Mouse (Mus musculus) midbrain, embryonic 10.5 days (tissue): ENCODE data around the gene Jakmip3. TPM values are rescaled to one million over a fixed set of nuclear protein-coding genes. Genes with fewer than 3 reads are reported as not detected.

Source experiments
- DNase-seq: peaks from one replicate; pipeline ENCODE4 v3.0.0-alpha.2; 2017; ENCODE audit warnings: low spot score
- H3K27ac ChIP-seq: fragments of 300-500 bp; sonication (generic); replicated peaks from 2 replicates; pipeline ENCODE4 v1.5.1; 2016; ENCODE audit warnings: mild to moderate bottlenecking
- H3K27me3 ChIP-seq: fragments of 300-500 bp; sonication (generic); 2 replicates; pipeline ENCODE4 v1.6.1; 2016; ENCODE audit warnings: low read depth, mild to moderate bottlenecking; ENCODE audit not compliant: poor library complexity, severe bottlenecking
- H3K36me3 ChIP-seq: fragments of 300-500 bp; sonication (generic); 2 replicates; pipeline ENCODE4 v1.6.1; 2016; ENCODE audit warnings: mild to moderate bottlenecking, moderate library complexity
- H3K4me1 ChIP-seq: fragments of 300-500 bp; sonication (generic); 2 replicates; pipeline ENCODE4 v1.6.1; 2016
- H3K4me3 ChIP-seq: fragments of 300-500 bp; sonication (generic); 2 replicates; pipeline ENCODE4 v1.5.1; 2016; ENCODE audit warnings: mild to moderate bottlenecking, moderate library complexity
- H3K9me3 ChIP-seq: fragments of 300-500 bp; sonication (generic); replicated peaks from 2 replicates; pipeline ENCODE4 v1.6.1; 2016; ENCODE audit warnings: mild to moderate bottlenecking
- WGBS: fragments of 180-500 bp; shearing (Covaris S2); methylation state at CpG from one replicate; pipeline ENCODE4 v1.1.7; 2016; 5-methylcytosine and 5-hydroxymethylcytosine counted together
- polyA plus RNA-seq: library from polyadenylated mRNA; unstranded; fragments of >200 nt; fragmentation: Nextera tagmentation; extraction: Ambion mirVana; gene quantifications from 2 replicates; pipeline ENCODE4 v1.2.1, GENCODE M21; 2016

Jakmip3 gene
- polyA plus RNA-seq, 1 experiment from 2014 or later = 0.58 TPM

DNA sequence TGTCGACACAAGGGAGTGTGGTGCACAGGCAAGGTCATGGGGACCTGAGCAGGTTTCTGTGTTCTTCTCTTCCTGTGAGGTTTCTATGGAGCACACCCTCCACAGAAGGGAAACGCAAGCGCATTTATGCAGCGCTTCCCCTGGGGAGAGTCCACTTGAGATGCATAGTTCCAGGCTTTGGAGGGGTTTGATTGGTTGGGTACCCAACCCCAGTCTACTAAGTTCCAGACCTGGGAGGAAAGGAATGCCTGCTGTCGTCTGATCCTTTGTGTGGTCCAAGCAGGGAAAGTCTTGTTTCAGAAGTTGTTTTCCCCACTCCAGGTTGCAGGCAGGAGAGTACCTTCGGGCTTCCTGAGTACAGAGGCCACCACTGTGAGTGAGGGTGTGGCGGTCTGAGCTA, 138.6 kb downstream of the Jakmip3 start:
- H3K4me1 ChIP-seq = peaks cover 64% of the 10 kb centered on the region
- DNase-seq = no peak
- peaks cover 14% of the 10 kb centered on the region for H3K27me3 ChIP-seq
- no peak overlapping the region for H3K4me3 ChIP-seq
- WGBS = 83% methylated on average over 7 of the region's 7 CpGs
- H3K27ac ChIP-seq = peak overlapping the region; percentile 77; the same call in 1 of the 2 replicates
- no peaks in the 10 kb centered on the region for H3K36me3 ChIP-seq
- H3K9me3 ChIP-seq = no peaks in the 10 kb centered on the region

DNA sequence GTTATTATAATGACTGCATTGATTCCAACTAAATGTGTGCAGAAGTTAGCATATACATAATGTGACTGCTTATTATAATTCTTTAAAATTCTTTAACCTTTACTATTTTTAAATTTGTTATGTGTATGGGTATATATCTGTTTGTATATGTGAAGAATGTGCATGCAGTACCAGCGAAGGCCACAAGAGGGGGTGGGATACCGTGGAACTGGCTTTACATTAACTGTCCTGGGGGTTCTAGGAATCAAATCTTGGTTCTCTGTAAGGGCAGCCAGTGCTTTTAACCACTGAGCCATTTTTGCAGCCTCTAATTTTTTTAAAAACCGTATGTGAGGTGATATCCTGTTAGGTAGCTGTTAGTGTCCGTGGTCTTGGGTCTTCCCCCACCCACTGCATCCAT, 140.2 kb downstream of the Jakmip3 start:
- no peaks in the 10 kb centered on the region for H3K9me3 ChIP-seq
- no peak overlapping the region for H3K4me3 ChIP-seq
- H3K27me3 ChIP-seq = peaks cover 28% of the 10 kb centered on the region
- no peak for DNase-seq
- peaks cover 52% of the 10 kb centered on the region for H3K4me1 ChIP-seq
- H3K27ac ChIP-seq = no peak overlapping the region
- 72% methylated on average over 4 of the region's 4 CpGs for WGBS
- H3K36me3 ChIP-seq = no peaks in the 10 kb centered on the region

DNA sequence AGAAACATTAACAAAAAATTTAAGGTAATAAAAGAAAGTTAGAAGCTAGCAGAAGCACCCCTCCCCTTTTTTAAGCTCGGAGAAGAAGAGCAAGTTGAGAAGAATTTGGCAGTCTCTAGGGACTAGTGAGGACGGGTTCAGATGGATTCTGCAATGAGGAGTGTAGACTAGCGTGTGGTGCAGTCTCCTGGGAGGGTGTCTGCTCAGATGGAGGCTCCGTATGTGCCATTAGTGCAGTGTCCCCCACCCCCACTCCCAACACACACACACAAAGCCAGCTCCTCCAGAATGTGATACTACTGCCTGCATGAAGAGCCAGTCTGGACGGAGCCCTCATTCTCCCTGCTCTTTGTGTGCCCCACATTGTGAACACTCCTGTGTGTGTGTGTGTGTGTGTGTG, 140.6 kb downstream of the Jakmip3 start:
- H3K4me1 ChIP-seq = peaks cover 50% of the 10 kb centered on the region
- WGBS = 79% methylated on average over 5 of the region's 5 CpGs
- no peaks in the 10 kb centered on the region for H3K9me3 ChIP-seq
- H3K27me3 ChIP-seq = peaks cover 27% of the 10 kb centered on the region
- no peak for DNase-seq
- no peaks in the 10 kb centered on the region for H3K36me3 ChIP-seq
- H3K4me3 ChIP-seq = no peak overlapping the region
- H3K27ac ChIP-seq = no peak overlapping the region

DNA sequence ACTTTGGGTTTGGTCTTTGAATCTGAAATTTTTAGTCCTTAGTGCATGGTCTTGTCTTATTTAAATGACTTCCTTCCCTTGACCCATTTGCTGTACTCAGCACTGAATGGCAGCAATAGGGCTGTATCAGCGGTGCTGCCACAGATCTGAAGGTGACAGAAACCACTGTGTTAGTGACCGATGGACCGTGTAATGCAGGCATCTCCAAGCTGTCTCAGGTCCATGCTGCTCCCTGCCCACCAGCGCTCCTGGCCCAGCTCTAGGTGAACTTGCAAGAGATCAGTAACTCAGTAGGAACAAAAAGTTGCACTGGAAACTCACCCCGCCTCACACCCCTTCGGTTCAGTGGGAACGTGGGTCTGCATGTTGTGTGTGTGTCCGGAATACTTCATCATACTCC, 141.8 kb downstream of the Jakmip3 start:
- H3K36me3 ChIP-seq = no peaks in the 10 kb centered on the region
- no peak overlapping the region for H3K27ac ChIP-seq
- WGBS = 73% methylated on average over 8 of the region's 8 CpGs
- DNase-seq = no peak
- H3K4me1 ChIP-seq = peaks cover 50% of the 10 kb centered on the region
- no peaks in the 10 kb centered on the region for H3K9me3 ChIP-seq
- H3K4me3 ChIP-seq = no peak overlapping the region
- peaks cover 33% of the 10 kb centered on the region for H3K27me3 ChIP-seq

DNA sequence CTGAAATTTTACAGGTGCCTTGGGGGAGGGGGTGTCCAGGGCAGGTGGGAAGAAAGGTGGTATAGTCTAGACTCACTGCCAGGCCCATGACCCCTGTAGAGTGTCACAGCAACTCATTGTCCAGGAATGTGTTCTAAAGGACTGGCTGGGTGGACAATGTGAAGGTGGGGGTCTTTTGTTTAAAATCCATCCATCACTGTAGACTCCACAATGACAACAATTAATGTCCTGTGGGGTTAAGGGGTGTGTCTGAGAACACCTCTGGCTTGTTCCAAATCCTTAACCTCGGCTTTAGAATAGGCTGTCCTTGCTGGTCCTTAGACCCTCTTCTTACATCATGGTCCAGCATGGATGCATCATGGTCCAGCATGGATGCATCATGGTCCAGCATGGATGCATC, 143.8 kb downstream of the Jakmip3 start:
- peaks cover 42% of the 10 kb centered on the region for H3K27me3 ChIP-seq
- no peak overlapping the region for H3K27ac ChIP-seq
- H3K9me3 ChIP-seq = no peaks in the 10 kb centered on the region
- DNase-seq = no peak
- peaks cover 49% of the 10 kb centered on the region for H3K4me1 ChIP-seq
- H3K36me3 ChIP-seq = peaks cover 16% of the 10 kb centered on the region
- WGBS = 78% methylated on average over 1 of the region's 1 CpGs
- H3K4me3 ChIP-seq = no peak overlapping the region

DNA sequence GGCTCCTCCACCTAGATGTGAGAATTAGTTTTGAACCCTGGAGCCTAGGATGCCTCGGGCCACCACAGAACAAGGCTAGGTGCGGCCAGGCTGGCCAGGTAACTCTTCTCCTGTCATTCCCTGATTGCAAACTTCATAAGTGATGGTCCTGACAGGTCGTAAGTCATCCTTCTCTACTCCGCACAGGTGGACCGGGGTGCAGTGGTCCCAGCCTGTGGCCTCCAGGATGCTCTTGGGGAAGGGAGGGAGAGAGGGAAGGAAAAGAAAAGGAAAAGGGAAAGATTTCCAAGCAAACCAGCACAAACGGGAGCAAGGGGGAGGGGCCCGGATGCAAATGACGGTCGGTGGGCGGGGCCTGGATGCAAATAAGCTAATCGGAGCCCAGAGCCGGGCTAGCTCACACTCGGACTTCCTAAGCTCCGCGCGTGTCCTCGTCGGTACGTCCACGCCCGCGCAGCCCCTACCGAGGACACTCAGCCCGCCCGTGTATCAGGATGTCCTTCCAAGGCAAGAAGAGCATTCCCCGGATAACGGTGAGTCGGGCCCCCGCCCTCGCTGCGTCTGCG, 145.2 kb downstream of the Jakmip3 start, which contains the start of gene Dpysl4:
Dpysl4 (plus strand) TSS at position 373 of the 566 bp plus-strand sequence.
- no peaks in the 10 kb centered on the region for H3K9me3 ChIP-seq
- peak within 1 kb of the TSS; percentile 94 for H3K4me3 ChIP-seq
- peaks cover 42% of the 10 kb centered on the region for H3K27me3 ChIP-seq
- peaks cover 30% of the 10 kb centered on the region for H3K36me3 ChIP-seq
- WGBS = 6% methylated on average over 32 of the region's 32 CpGs
- H3K27ac ChIP-seq = peak within 1 kb of the TSS; percentile 96
- H3K4me1 ChIP-seq = peaks cover 48% of the 10 kb centered on the region
- DNase-seq = peak; percentile 88

DNA sequence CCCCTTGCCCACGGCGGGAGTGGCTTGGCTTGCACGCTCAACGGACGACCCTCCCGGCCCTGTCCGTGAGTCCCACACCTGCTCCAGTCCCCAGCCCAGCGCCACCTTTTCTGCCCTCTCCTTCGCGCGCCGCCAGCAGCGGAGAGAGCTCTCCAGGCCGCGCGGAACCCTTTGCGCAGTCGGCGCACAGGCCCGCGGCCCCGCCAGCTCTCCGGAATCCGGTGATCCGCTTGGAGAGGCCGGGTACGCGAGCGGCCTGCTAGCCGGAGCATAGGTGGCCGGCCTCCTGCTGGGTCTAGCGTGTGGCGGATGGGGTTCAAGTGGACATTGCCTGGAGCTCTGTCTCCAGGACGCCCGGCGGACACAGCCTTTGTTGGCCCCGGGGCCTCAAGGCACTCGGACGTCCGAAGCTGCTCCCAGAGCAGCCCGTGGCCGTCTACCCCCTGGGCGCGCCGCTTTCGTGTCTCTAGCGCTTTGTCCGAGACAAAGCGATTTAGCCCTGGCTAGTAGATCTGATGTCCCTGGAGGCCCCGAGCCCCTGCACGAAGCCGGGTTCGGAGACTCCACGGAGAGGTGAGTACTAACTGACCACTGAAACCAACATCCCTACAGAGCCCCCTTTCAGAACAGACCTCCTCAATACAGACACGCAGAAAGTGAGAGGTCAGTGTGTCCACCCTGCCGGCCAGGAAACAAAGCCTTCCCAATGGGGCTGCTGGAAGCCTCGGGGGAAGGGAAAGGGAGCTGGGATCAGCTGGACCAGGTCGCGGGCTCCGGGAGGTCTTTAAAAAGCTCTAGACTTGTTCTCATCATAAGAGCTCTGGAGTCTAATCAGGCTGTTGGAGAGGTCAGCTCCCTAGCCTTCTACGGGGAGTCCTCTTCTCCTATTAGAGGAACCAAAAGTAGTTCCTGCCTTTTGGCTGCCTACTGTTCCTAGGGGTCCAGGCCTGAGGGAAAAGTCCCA, 145.9 kb downstream of the Jakmip3 start:
- WGBS = 2% methylated on average over 61 of the region's 61 CpGs
- peak; percentile 73 for DNase-seq
- Histone ChIP-seq H3K4me1 (peaks cover 48% of the 10 kb centered on the region), H3K27me3 (peaks cover 42% of the 10 kb centered on the region), H3K27ac (peak overlapping the region; percentile 96), H3K4me3 (peak overlapping the region; percentile 94), H3K36me3 (peaks cover 38% of the 10 kb centered on the region), H3K9me3 (no peaks in the 10 kb centered on the region)

DNA sequence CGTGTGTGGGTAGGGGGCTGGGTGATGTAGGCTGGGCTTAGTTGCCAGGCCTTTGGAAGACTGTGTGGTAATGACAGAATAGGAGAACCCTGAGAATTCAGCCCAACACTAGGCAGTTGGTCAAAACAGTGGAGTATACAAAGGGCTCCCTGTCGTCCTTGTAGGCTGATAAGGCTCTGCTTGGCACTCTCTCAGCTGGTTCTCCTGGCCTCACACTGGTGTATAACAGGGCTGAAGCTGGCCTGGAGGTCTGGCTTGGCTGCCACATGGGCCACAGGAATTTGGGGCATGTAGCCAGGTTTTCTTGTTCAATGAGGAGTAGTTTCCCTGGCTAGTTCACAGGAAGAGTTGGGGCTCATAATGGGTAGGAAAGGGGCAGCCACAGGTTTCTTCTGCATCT, 147.3 kb downstream of the Jakmip3 start:
- Histone ChIP-seq H3K9me3 (no peaks in the 10 kb centered on the region), H3K27ac (peak overlapping the region; percentile 96; the same call in 1 of the 2 replicates), H3K27me3 (peaks cover 42% of the 10 kb centered on the region), H3K36me3 (peaks cover 51% of the 10 kb centered on the region), H3K4me1 (peaks cover 41% of the 10 kb centered on the region), H3K4me3 (peak overlapping the region; percentile 94)
- DNase-seq = no peak
- 79% methylated on average over 2 of the region's 2 CpGs for WGBS

DNA sequence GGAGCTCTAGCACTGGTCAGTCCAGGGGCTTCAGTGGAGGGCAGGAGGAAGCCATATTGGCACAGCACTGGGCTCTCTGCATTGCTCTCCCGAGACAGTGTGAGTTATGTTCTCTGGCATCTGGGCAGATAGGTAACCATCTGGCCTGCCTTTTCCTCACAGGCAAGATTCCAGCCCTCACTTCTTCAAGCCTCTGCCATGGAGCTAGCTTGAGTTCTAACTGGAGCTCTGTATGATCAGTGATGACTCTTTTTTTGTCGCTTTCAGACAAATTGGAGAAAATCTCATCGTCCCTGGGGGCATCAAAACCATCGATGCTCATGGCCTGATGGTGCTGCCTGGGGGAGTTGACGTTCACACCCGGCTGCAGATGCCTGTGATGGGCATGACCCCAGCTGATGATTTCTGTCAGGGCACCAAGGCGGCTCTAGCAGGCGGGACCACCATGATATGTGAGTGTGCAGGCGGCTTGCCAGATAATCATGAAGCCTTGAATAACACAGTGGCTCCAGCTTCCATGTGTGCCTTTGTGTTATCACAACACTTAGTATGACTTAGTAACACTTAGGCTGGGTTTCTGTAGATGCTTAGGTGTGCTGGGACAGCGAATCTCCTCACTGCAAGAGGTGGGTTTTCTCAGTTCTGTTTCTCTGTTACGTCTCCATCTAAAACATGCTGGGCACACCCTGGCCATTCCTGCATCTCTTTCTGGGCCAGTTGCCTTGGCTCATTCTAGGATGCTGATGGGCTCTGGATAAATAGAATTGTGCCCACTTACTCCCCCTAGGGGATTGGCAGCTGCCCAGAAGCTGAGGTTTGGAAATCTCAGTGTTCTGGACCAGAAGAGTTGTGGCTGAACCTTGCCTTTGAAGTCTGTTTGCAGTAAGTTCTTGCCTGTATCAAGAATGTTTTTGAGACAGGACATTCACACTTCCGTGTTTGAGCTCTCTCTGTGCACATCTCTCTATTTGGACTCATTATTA, 149.7 kb downstream of the Jakmip3 start:
- Histone ChIP-seq H3K27me3 (peaks cover 29% of the 10 kb centered on the region), H3K36me3 (peaks cover 75% of the 10 kb centered on the region), H3K4me3 (no peak overlapping the region), H3K9me3 (no peaks in the 10 kb centered on the region), H3K4me1 (peaks cover 36% of the 10 kb centered on the region), H3K27ac (no peak overlapping the region)
- DNase-seq = no peak
- 91% methylated on average over 12 of the region's 12 CpGs for WGBS

DNA sequence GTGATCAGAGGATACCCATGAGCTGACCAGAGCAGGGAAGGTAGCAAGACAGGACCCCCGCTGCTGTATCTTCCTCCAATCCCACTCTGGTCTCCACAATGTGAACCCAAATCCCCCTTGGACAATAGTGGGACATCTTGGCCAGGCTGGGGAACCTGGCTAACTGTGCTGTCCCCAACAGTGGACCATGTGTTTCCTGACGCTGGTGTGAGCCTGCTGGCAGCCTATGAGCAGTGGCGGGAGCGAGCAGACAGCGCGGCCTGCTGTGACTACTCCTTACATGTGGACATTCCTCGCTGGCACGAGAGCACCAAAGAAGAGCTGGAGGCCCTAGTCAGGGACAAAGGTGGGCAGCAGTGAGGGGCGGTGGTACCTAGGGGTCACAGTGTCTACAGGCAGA, 151.2 kb downstream of the Jakmip3 start:
- Histone ChIP-seq H3K4me1 (peaks cover 25% of the 10 kb centered on the region), H3K27ac (no peak overlapping the region), H3K4me3 (no peak overlapping the region), H3K9me3 (no peaks in the 10 kb centered on the region), H3K36me3 (peaks cover 90% of the 10 kb centered on the region), H3K27me3 (peaks cover 15% of the 10 kb centered on the region)
- no peak for DNase-seq
- 95% methylated on average over 9 of the region's 9 CpGs for WGBS

DNA sequence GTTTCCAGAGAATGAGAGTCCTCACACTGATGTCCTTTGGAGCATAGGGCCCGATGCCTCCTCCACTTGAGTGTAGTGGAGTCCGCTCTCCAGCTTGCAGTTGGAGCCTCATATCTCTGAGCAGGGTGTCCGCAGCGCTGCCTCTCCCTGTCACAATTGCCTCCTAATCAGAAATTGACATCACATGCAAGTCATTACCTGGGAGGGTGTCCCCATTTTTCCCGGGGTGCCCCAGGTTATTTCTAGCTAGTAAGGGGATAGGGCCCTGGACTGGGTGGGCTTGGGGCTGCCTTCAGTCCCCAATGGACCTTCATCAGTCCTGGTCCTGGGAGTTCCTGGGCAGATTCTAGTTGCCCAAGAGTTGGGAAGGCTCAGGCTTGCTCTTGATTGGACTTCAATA, 152.1 kb downstream of the Jakmip3 start:
- peaks cover 5% of the 10 kb centered on the region for H3K27me3 ChIP-seq
- H3K4me1 ChIP-seq = peaks cover 15% of the 10 kb centered on the region
- WGBS = 95% methylated on average over 5 of the region's 5 CpGs
- H3K9me3 ChIP-seq = no peaks in the 10 kb centered on the region
- peaks cover 100% of the 10 kb centered on the region for H3K36me3 ChIP-seq
- H3K4me3 ChIP-seq = no peak overlapping the region
- no peak overlapping the region for H3K27ac ChIP-seq
- no peak for DNase-seq

DNA sequence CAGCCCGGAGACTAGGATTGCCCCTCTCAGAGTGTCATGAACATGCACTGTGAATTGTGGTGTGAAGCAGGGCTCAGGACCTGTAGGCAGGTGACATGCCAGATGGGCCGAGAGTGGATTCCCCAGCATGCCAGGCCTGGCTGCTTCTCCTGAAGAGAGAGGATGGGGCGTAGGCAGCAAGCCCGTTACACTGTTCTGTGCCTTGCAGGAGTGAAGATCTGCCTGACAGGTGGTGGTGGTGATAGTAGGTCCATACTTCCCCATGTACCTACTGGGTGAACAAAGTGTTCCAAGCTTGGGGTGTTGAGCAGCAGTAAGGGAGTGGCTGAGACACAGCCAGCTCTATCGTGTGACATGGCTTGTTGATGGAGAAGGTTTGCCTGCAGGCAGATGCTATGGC, 152.6 kb downstream of the Jakmip3 start:
- Histone ChIP-seq H3K36me3 (peaks cover 100% of the 10 kb centered on the region), H3K27me3 (peaks cover under 1% of the 10 kb centered on the region; the same call in 1 of the 2 replicates), H3K27ac (no peak overlapping the region), H3K4me3 (no peak overlapping the region), H3K9me3 (no peaks in the 10 kb centered on the region), H3K4me1 (peaks cover 11% of the 10 kb centered on the region; the same call in 1 of the 2 replicates)
- DNase-seq = no peak
- 92% methylated on average over 5 of the region's 5 CpGs for WGBS
